Mouse (Mus musculus) liver, embryonic 13.5 days (tissue): Measurements from ENCODE around the gene Pcx. TPM values are rescaled to one million over a fixed set of nuclear protein-coding genes. Genes with fewer than 3 reads are reported as not detected.

ENCODE experiments used
- ATAC-seq: fragments of 200-750 bp; cut with Nextera tagmentation; 2 replicates; pipeline ENCODE4 v1.8.0; 2017; ENCODE audit warnings: low read depth, mild to moderate bottlenecking, moderate number of reproducible peaks, moderate library complexity
- DNase-seq: peaks from one replicate; pipeline ENCODE4 v3.0.0; 2022
- H3K27ac ChIP-seq: fragments of 300-500 bp; sonication (generic); 2 replicates; pipeline ENCODE4 v1.5.1; 2015; ENCODE audit warnings: moderate library complexity, mild to moderate bottlenecking, inconsistent platforms
- H3K27me3 ChIP-seq: fragments of 300-500 bp; sonication (generic); 2 replicates; pipeline ENCODE4 v1.6.1; 2015; ENCODE audit warnings: mild to moderate bottlenecking, inconsistent platforms
- H3K36me3 ChIP-seq: fragments of 300-500 bp; sonication (generic); 2 replicates; pipeline ENCODE4 v1.6.1; 2015; ENCODE audit warnings: mild to moderate bottlenecking, inconsistent platforms
- H3K4me1 ChIP-seq: fragments of 300-500 bp; sonication (generic); replicated peaks from 2 replicates; pipeline ENCODE4 v1.6.1; 2015; ENCODE audit warnings: inconsistent platforms
- H3K4me2 ChIP-seq: fragments of 300-500 bp; sonication (generic); 2 replicates; pipeline ENCODE4 v1.6.1; 2015; ENCODE audit warnings: inconsistent platforms, mild to moderate bottlenecking, moderate library complexity
- H3K4me3 ChIP-seq: fragments of 300-500 bp; sonication (generic); replicated peaks from 2 replicates; pipeline ENCODE4 v1.5.1; 2015; ENCODE audit warnings: mild to moderate bottlenecking, inconsistent platforms
- H3K9ac ChIP-seq: fragments of 300-500 bp; sonication (generic); 2 replicates; pipeline ENCODE4 v1.6.1; 2015; ENCODE audit warnings: mild to moderate bottlenecking, inconsistent platforms
- H3K9me3 ChIP-seq: fragments of 300-500 bp; sonication (generic); replicated peaks from 2 replicates; pipeline ENCODE4 v1.6.1; 2016; ENCODE audit warnings: inconsistent platforms
- WGBS: fragments of 180-500 bp; shearing (Covaris S2); methylation state at CpG from one replicate; pipeline ENCODE4 v1.1.7; 2015; ENCODE audit not compliant: insufficient replicate concordance; 5-methylcytosine and 5-hydroxymethylcytosine counted together
- polyA plus RNA-seq: library from polyadenylated mRNA; unstranded; fragments of >200 nt; fragmentation: Nextera tagmentation; extraction: Ambion mirVana; gene quantifications from 2 replicates; pipeline ENCODE4 v1.2.1, GENCODE M21; 2015

Pcx gene
- 31.4 and 35.1 TPM in 2 replicates for polyA plus RNA-seq

DNA sequence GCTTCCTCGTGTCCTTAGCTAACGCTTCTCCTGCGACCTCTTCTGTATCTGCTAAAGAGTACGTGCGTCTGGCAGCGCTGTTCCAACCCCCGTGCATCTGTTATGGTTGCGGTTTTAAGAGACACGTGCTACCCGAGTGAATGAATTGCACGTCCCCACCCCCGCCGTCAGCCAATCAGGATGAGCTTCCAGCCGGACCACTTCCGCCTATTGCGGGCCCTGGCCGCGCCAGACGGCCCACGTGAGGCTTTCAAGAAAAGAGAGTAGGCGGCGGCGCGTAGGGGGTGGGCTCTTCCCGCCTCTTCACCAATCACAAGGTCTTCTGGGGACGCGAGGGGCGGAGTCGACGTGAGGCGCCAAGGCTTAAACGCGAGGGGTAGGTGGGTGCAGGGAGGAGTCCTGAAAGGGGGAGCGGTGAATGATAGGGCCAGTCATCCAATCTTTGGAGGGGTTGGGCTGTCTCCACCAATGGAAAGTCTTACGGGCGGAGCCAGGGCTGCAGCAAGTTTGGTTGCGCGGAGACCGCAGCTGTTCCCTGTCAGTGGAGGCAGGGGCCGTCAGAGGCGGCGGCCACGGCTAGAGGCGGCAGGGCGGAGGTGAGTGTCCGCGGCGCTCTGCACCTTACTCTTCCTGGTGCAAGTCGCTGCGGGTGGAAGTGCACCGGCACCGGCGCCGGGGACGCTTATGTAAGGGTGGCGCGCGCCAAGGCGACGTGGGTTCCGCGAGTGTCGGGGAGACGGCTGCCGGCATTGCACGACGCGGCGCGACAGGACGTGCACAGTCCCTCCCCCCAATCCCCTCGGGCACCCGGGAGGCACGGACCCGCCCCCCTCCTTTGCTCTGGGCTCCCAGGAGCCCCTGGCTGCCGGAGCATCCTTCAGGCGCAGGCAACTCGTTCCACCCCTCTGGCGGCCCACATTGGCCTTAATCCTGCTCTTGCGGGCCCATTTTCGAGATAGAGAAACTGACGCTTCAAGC lies at the start of gene Pcx:
TSS of gene Pcx (plus strand) at position 487 of the 978 bp plus-strand sequence.
- WGBS, result under 1% methylated on average over 82 of the region's 82 CpGs
- Histone ChIP-seq H3K4me1 (peaks cover 50% of the 10 kb centered on the region), H3K36me3 (no peaks in the 10 kb centered on the region), H3K27me3 (peaks cover 20% of the 10 kb centered on the region), H3K27ac (peak within 1 kb of the TSS; percentile 78), H3K9me3 (no peaks in the 10 kb centered on the region), H3K9ac (peak within 1 kb of the TSS; percentile 88), H3K4me2 (peak within 1 kb of the TSS; percentile 97), H3K4me3 (peak within 1 kb of the TSS; percentile 88)
- ATAC-seq (peak; percentile 99), DNase-seq (peak; percentile 100)

DNA sequence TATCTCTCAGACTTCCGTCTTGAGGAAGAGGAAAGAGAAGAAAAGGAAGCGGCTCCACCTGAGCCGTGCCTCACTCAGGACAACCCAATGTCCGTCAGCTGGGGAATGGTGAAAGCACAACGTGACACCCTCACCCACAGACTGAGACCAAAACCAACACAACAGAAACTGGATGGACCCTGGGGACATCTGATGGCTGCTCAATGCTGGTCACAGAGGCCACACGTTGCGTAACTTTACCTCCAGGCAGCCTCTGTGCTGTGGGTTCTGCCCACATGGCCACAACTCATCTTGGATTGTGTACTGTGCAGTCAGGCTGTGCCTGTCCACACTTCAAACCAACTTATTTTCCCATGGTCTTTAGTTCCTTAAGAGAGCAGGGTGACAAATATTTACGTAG lies 48.3 kb upstream of the Pcx start:
- Histone ChIP-seq H3K27ac (0 out of 2 replicates have a peak overlapping the region, but pooled peaks have one; percentile 34), H3K4me2 (no peak overlapping the region), H3K27me3 (no peaks in the 10 kb centered on the region), H3K9me3 (no peaks in the 10 kb centered on the region), H3K9ac (no peak overlapping the region), H3K4me1 (0 out of 2 replicates have a peak, but pooled peaks cover 11% of the 10 kb centered on the region), H3K4me3 (no peak overlapping the region), H3K36me3 (no peaks in the 10 kb centered on the region)
- DNase-seq (no peak), ATAC-seq (peak; percentile 68)
- WGBS, result 29% methylated on average over 8 of the region's 8 CpGs

DNA sequence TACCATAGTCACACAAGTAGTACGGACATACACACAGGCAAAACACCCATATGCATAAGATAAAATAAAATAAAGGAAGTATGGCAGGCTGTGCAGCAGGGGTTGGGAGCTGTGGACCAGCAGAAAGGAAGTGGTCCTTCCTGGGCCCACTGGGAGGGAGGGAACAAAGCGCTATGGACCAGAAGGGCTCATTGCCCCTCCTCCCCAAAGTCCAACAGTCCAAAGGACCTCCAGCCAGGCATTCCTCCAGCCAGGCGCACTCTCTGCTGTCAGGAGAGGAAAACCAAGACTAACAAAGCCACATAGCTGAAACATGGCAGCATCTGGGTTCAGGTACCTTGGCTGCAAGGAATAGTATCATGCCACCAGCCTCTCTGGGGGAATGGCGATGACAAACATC lies 45.6 kb upstream of the Pcx start:
- no peaks in the 10 kb centered on the region for H3K9me3 ChIP-seq
- no peak overlapping the region for H3K4me3 ChIP-seq
- ATAC-seq (no peak), DNase-seq (no peak)
- peaks cover 6% of the 10 kb centered on the region; the same call in 1 of the 2 replicates for H3K27me3 ChIP-seq
- WGBS, result 54% methylated on average over 4 of the region's 4 CpGs
- H3K4me2 ChIP-seq, result no peak overlapping the region
- H3K9ac ChIP-seq, result no peak overlapping the region
- H3K27ac ChIP-seq, result no peak overlapping the region
- 0 out of 2 replicates have a peak, but pooled peaks cover 11% of the 10 kb centered on the region for H3K4me1 ChIP-seq
- no peaks in the 10 kb centered on the region for H3K36me3 ChIP-seq

DNA sequence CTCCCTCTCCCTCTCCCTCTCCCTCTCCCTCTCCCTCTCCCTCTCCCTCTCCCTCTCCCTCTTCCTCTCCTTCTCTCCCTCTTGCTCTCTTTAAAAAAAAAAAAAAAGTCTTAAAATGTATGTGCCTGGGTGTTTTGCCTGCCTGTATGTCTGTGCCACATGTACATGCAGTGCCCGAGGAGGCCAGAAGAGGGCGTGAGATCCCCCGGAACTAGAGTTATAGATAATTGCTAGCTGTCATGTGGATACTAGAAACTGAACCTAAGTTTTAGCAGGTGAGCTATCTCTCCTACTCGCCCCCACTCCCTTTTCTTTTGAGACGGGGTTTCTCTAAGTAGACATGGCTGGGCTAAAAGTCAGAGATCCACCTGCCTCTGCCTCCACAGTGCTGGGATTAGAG lies 41.9 kb upstream of the Pcx start:
- Histone ChIP-seq H3K4me2 (no peak overlapping the region), H3K4me3 (no peak overlapping the region), H3K9ac (no peak overlapping the region), H3K27me3 (peaks cover 22% of the 10 kb centered on the region; the same call in 1 of the 2 replicates), H3K4me1 (0 out of 2 replicates have a peak, but pooled peaks cover 8% of the 10 kb centered on the region), H3K27ac (no peak overlapping the region), H3K9me3 (no peaks in the 10 kb centered on the region), H3K36me3 (no peaks in the 10 kb centered on the region)
- ATAC-seq, result no peak
- DNase-seq, result peak; percentile 22
- 20% methylated on average over 5 of the region's 5 CpGs for WGBS

DNA sequence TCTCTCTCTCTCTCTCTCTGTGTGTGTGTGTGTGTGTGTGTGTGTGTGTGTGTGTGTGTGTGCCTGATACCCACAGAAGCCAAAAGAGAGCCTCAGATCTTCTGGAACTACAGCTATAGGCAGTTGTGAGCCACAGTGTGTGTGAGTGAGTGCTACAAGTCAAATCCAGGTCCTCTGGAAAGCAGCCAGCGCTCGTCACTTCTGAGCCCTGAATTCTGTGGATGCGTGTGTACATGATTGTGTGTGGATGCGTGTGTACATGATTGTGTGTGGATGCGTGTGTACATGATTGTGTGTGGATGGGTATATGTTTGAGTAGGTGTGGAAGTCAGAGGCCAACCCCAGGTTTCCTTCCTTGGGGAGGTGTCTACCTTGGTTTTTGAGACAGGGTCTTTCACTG lies 36.7 kb upstream of the Pcx start:
- H3K4me1 ChIP-seq, result peaks cover 12% of the 10 kb centered on the region
- no peaks in the 10 kb centered on the region for H3K9me3 ChIP-seq
- no peak for DNase-seq
- peaks cover 71% of the 10 kb centered on the region for H3K27me3 ChIP-seq
- no peaks in the 10 kb centered on the region for H3K36me3 ChIP-seq
- no peak overlapping the region for H3K4me3 ChIP-seq
- ATAC-seq, result no peak
- no peak overlapping the region for H3K27ac ChIP-seq
- H3K4me2 ChIP-seq, result no peak overlapping the region
- 77% methylated on average over 5 of the region's 5 CpGs for WGBS
- no peak overlapping the region for H3K9ac ChIP-seq

DNA sequence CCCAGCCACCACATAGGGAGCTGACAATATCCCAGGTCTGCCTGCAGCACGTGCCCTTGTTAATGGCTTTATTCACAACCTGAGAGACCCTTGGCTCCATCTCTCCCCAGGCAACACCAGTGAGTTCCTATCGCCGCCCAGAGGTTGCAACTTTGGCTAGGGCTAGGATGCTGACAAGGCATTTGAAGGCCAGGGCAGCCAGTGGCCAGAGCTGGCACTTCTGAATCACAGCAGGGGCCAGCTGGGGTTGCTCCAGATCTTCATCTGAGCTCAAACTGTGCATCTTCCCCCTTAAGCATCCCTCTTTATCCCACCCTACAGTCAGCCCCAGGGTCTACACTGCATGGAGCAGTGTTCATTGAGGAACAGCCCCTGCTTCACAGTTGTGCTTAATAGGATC lies 35.5 kb upstream of the Pcx start:
- ATAC-seq, result no peak
- WGBS, result 36% methylated on average over 3 of the region's 3 CpGs
- peaks cover 74% of the 10 kb centered on the region for H3K27me3 ChIP-seq

DNA sequence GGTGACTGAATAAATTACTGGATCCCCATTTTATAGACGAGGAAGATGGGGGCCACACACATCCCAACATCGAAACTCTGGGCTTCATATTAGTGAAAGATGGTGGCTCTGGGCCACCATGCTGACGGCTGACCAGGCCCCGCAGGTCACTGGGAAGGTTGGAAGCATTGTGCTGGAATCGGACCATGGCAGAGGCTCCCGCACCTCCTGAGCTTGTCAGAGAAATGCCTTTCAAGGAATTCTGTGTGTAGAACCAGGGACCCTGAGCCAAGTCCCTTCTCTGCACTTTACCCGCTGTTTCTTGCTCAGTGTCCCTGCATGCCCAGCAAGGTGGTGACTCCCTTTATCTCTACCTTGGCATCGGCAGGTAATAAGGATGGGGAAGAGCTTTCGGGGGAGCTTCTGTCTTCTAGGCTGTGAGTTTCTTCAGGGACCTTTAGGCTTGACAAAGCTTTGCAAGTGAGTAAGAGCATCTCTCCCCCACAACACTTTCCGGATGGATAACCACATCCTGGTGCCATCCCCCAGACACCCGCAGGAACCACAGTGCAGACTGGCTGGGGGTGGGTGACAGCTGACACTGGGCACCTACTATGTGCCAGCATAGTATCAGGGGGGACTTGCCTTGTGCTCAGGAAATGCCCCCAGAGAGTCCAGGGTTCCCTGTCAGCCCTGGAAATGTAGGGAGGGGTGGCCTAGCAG lies 34.9 kb upstream of the Pcx start:
- H3K9me3 ChIP-seq, result no peaks in the 10 kb centered on the region
- H3K9ac ChIP-seq, result no peak overlapping the region
- H3K4me2 ChIP-seq, result no peak overlapping the region
- H3K4me1 ChIP-seq, result peaks cover 12% of the 10 kb centered on the region
- peaks cover 81% of the 10 kb centered on the region for H3K27me3 ChIP-seq
- WGBS, result 51% methylated on average over 11 of the region's 11 CpGs
- no peak overlapping the region for H3K27ac ChIP-seq
- DNase-seq (no peak), ATAC-seq (no peak)
- no peak overlapping the region for H3K4me3 ChIP-seq
- no peaks in the 10 kb centered on the region for H3K36me3 ChIP-seq

More for the DNA sequence above, 35.5 kb upstream of the Pcx start:
- Histone ChIP-seq H3K4me2 (no peak overlapping the region), H3K9ac (no peak overlapping the region), H3K36me3 (no peaks in the 10 kb centered on the region), H3K9me3 (no peaks in the 10 kb centered on the region), H3K27ac (no peak overlapping the region), H3K4me1 (peaks cover 12% of the 10 kb centered on the region), H3K4me3 (no peak overlapping the region)
- DNase-seq, result no peak

DNA sequence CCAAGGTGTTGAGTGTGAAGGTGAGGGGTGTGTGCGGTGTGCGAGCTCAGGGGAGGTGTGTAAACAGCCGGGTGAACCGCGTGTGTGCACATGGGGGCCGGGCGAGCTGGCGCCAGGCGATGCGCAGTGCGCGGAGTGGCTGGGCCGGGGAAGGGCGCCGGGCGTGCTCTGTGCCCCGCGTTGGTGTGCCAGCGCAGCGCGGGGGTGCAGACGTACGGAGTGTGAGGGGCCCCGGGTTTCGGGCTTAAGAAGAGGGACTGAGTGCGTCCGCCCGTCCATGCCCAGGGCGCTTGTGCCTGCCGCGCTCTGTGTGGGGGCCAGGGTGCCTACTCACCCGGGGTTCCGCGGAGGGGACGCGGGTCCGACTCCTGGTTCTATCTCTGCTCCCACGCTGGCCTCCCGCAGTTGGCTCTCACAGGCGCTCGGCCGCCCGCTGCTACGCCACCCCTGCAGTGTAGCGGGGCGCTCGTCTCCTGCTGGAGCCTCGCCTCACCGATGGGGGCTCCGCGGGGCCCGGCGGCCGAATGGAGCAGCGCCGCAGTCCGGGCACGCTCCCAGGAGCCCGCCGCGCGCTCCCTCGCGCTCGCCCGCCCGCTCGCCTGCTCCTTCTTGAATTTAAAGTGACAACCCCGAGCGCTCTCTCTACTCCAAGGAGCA lies 33.5 kb upstream of the Pcx start:
- no peak overlapping the region for H3K27ac ChIP-seq
- peak overlapping the region; percentile 50 for H3K4me3 ChIP-seq
- WGBS, result under 1% methylated on average over 70 of the region's 70 CpGs
- no peaks in the 10 kb centered on the region for H3K9me3 ChIP-seq
- ATAC-seq (peak; percentile 44; the same call in 1 of the 2 replicates), DNase-seq (no peak)
- H3K9ac ChIP-seq, result peak overlapping the region; percentile 43
- H3K4me1 ChIP-seq, result peaks cover 12% of the 10 kb centered on the region
- peak overlapping the region; percentile 66 for H3K4me2 ChIP-seq
- no peaks in the 10 kb centered on the region for H3K36me3 ChIP-seq
- H3K27me3 ChIP-seq, result peaks cover 82% of the 10 kb centered on the region

DNA sequence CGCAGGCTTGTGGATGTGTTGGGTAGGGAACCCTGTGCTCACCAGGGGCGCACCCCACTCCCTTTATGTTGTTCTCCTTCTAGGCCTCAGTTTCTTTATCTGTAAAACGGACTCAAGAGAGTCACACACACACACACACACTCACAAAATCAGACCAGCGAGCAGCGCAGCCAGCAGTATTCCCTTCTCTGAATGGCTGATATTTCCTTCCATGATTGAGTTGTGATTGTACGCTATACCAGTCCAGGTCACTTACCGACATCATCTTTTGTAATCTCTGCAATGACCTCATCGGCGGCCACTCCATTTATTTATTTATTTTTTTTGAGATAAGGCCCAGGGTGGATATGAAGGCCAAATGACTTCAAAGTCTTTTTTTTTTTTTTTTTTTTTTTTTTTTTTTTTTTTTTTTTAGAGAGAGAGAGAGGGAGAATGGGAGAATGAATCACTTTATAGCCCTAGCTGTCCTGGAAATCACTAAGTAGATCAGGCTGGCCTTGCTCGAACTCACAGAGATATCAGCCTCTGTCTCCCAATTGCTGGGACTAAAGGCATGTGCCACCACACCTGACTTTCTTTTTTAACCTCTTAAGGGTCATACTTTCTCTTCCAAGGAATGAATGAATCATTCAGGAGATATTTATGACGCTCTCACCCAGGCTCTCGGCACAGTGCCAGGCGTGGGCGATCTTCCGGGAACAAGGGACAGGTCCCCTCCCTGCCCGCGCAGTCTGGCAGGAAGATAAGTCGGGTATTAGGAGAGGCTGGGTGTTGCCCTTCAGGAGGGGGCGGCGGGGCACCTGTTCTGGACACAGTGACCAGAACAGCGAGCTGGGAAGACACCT lies 32.7 kb upstream of the Pcx start, which contains the start of gene Syt12:
TSS of gene Syt12 (minus strand) at position 103 of the 845 bp plus-strand sequence.
- H3K4me2 ChIP-seq, result peak within 1 kb of the TSS; percentile 66
- no peaks in the 10 kb centered on the region for H3K9me3 ChIP-seq
- H3K27me3 ChIP-seq, result peaks cover 74% of the 10 kb centered on the region
- peak within 1 kb of the TSS; percentile 50 for H3K4me3 ChIP-seq
- DNase-seq (no peak), ATAC-seq (no peak; the same call in 1 of the 2 replicates)
- H3K36me3 ChIP-seq, result no peaks in the 10 kb centered on the region
- H3K27ac ChIP-seq, result no peak within 1 kb of the TSS
- WGBS, result 20% methylated on average over 21 of the region's 21 CpGs
- H3K4me1 ChIP-seq, result peaks cover 12% of the 10 kb centered on the region
- H3K9ac ChIP-seq, result peak within 1 kb of the TSS; percentile 43

DNA sequence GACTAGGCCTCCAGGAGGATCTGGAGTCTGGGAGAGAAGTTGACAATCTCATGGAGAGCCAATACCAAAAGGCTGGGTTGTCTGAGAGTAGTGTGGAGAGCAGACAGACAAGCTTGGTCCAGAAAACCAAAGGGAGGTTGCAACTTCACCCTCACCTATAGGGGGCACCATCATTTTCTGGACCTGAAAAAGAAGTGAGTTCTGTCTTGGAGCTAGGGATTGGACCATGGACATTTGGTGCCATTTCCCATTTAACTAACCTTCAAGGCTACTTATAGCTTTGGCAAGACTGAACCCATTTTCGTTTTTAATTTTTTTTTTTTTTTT lies 32.1 kb upstream of the Pcx start:
- no peak for ATAC-seq
- DNase-seq, result no peak
- Histone ChIP-seq H3K9ac (no peak overlapping the region), H3K27me3 (peaks cover 68% of the 10 kb centered on the region), H3K4me3 (no peak overlapping the region), H3K4me1 (peaks cover 12% of the 10 kb centered on the region), H3K27ac (no peak overlapping the region), H3K4me2 (peak overlapping the region; percentile 13; the same call in 1 of the 2 replicates), H3K9me3 (no peaks in the 10 kb centered on the region), H3K36me3 (no peaks in the 10 kb centered on the region)
- 12% methylated on average over 1 of the region's 1 CpGs for WGBS
